Mouse (Mus musculus) hematopoietic stem cell, adult 5-6 weeks (primary cell): ENCODE results near the gene Btbd6. TPM values are rescaled to one million over a fixed set of nuclear protein-coding genes. Genes with fewer than 3 reads are reported as not detected.

Experiments used
- ATAC-seq, 2 experiments: fragments of 125-278 bp in 1 of 2; replicated peaks in 1 of 2; 2 replicates each; pipeline ENCODE4 v1.8.0; 2016 to 2017; ENCODE audit warnings: inconsistent platforms in 2 of 2, mild to moderate bottlenecking in 2 of 2, moderate number of reproducible peaks in 2 of 2, low read depth in 1 of 2, moderate TSS enrichment in 1 of 2; ENCODE audit not compliant: low FRiP score in 2 of 2, poor library complexity in 2 of 2, severe bottlenecking in 2 of 2, insufficient read depth in 1 of 2, low TSS enrichment in 1 of 2
- total RNA-seq: library from RNA; stranded (forward); fragments of 172-1452, 232-1000 nt; gene quantifications from 2 replicates; pipeline ENCODE4 v1.2.3, GENCODE M21; 2017

The Btbd6 gene
- total RNA-seq, 1 experiment from 2014 or later, result 6.0 TPM

- no peak for ATAC-seq
These were observed 41.2 kb downstream of the Btbd6 start for GRCm38 (mm10) chr12:113017429-113017984.

GRCm38 (mm10) chr12:113018763-113019162, 42.5 kb downstream of the Btbd6 start:
- ATAC-seq, result no peak

- no peak for ATAC-seq
These were observed 45.2 kb downstream of the Btbd6 start for GRCm38 (mm10) chr12:113021488-113021887.

GRCm38 (mm10) chr12:113023082-113023481, 46.8 kb downstream of the Btbd6 start:
- no peak for ATAC-seq

- ATAC-seq, result no peak; a peak in 1 of 4 replicates
These were observed 50.3 kb downstream of the Btbd6 start for GRCm38 (mm10) chr12:113026557-113026956.

GRCm38 (mm10) chr12:113027495-113027894, 51.2 kb downstream of the Btbd6 start:
- ATAC-seq, result no peak

- no peak for ATAC-seq
These were observed 51.8 kb downstream of the Btbd6 start for GRCm38 (mm10) chr12:113028067-113028466.

Other genes starting within 250 kb of the Btbd6 start
- 3.1 and 13.6 TPM in 2 replicates for gene Pld4, start 215.8 kb upstream of the Btbd6 start, total RNA-seq
- 0.45 TPM in 1 of 2 replicates, not detected in the other for gene Ahnak2, start 173.8 kb upstream of the Btbd6 start, total RNA-seq
- 0.75 and 2.0 TPM in 2 replicates for gene Clba1, start 167.5 kb upstream of the Btbd6 start, total RNA-seq
- 51.3 and 54.0 TPM in 2 replicates for gene Cdca4, start 147.1 kb upstream of the Btbd6 start, total RNA-seq
- 14.8 and 15.9 TPM in 2 replicates for gene Gpr132, start 108.3 kb upstream of the Btbd6 start, total RNA-seq
- gene Jag2, start 46.7 kb upstream of the Btbd6 start, total RNA-seq, result 17.8 and 28.7 TPM in 2 replicates
- gene Nudt14, start 34.4 kb upstream of the Btbd6 start, total RNA-seq, result 17.9 and 21.9 TPM in 2 replicates
- 58.6 and 75.9 TPM in 2 replicates for gene Brf1, start 24.2 kb downstream of the Btbd6 start, total RNA-seq
- 12.9 and 14.5 TPM in 2 replicates for gene Pacs2, start 38.0 kb downstream of the Btbd6 start, total RNA-seq
- 0.38 TPM in 1 of 2 replicates, not detected in the other for gene Tex22, start 98.0 kb downstream of the Btbd6 start, total RNA-seq
- 39.8 and 42.2 TPM in 2 replicates for gene Mta1, start 121.8 kb downstream of the Btbd6 start, total RNA-seq
- 0.40 TPM in 1 of 2 replicates, not detected in the other for gene Crip2, start 163.8 kb downstream of the Btbd6 start, total RNA-seq
- gene Crip1, start 169.8 kb downstream of the Btbd6 start, total RNA-seq, result 222 and 411 TPM in 2 replicates
- gene Tedc1, start 179.9 kb downstream of the Btbd6 start, total RNA-seq, result 8.8 and 18.8 TPM in 2 replicates
- gene Tmem121, start 209.4 kb downstream of the Btbd6 start, total RNA-seq, result 2.3 and 2.4 TPM in 2 replicates